Mouse (Mus musculus) left cerebral cortex, adult 9 months (tissue): ENCODE measurements around the gene Mcu.

Experiments
- DNase-seq, 2 experiments: peaks; one replicate each; pipeline ENCODE4 v3.0.0; 2022; ENCODE audit warnings: low spot score in 2 of 2

Gene Mcu

GRCm38 (mm10) chr10:59537579-59537978, 78.9 kb downstream of the Mcu start:
- DNase-seq: no peak

GRCm38 (mm10) chr10:59532256-59532655, 84.2 kb downstream of the Mcu start:
- peak in 1 of 2 experiments; percentile 25 for DNase-seq

GRCm38 (mm10) chr10:59527819-59528218, 88.7 kb downstream of the Mcu start:
- DNase-seq: no peak

- DNase-seq: no peak
These were observed 89.2 kb downstream of the Mcu start for GRCm38 (mm10) chr10:59527311-59527710.

GRCm38 (mm10) chr10:59524675-59525074, 91.8 kb downstream of the Mcu start:
- DNase-seq: no peak

GRCm38 (mm10) chr10:59523826-59524331, 92.6 kb downstream of the Mcu start:
- DNase-seq: no peak

- no peak for DNase-seq
These were observed 95.8 kb downstream of the Mcu start for GRCm38 (mm10) chr10:59520701-59521100.

GRCm38 (mm10) chr10:59519411-59519810, 97.1 kb downstream of the Mcu start:
- DNase-seq: no peak

- DNase-seq: no peak
These were observed 99.3 kb downstream of the Mcu start for GRCm38 (mm10) chr10:59517201-59517600.

GRCm38 (mm10) chr10:59514739-59515464, 101.6 kb downstream of the Mcu start:
- no peak for DNase-seq

GRCm38 (mm10) chr10:59512173-59512572, 104.3 kb downstream of the Mcu start:
- DNase-seq: no peak

- no peak for DNase-seq
These were observed 105.0 kb downstream of the Mcu start for GRCm38 (mm10) chr10:59511427-59511963.

GRCm38 (mm10) chr10:59510713-59511426, 105.6 kb downstream of the Mcu start:
- no peak for DNase-seq

- DNase-seq: no peak
These were observed 107.3 kb downstream of the Mcu start for GRCm38 (mm10) chr10:59509197-59509596.

GRCm38 (mm10) chr10:59506711-59507110, 109.8 kb downstream of the Mcu start:
- no peak for DNase-seq

- no peak for DNase-seq
These were observed 112.2 kb downstream of the Mcu start for GRCm38 (mm10) chr10:59504291-59504690.

- peak; percentile 25 to 56 for DNase-seq
These were observed 112.9 kb downstream of the Mcu start for GRCm38 (mm10) chr10:59503433-59504210.

GRCm38 (mm10) chr10:59502381-59502780, 114.1 kb downstream of the Mcu start:
- DNase-seq: no peak

GRCm38 (mm10) chr10:59501761-59502160, 114.7 kb downstream of the Mcu start:
- DNase-seq: no peak

GRCm38 (mm10) chr10:59500225-59500624, 116.3 kb downstream of the Mcu start:
- DNase-seq: no peak

GRCm38 (mm10) chr10:59497019-59497418, 119.5 kb downstream of the Mcu start:
- DNase-seq: no peak

- DNase-seq: no peak
These were observed 121.6 kb downstream of the Mcu start for GRCm38 (mm10) chr10:59494917-59495316.
